Mouse (Mus musculus): ENCODE data around the gene Sbk1.
"Not testable (repeated sequence)": the region's sequence is repeated elsewhere in the genome, so short reads cannot be mapped to it uniquely, and the experiment has no call there.

Sbk1 gene

DNA sequence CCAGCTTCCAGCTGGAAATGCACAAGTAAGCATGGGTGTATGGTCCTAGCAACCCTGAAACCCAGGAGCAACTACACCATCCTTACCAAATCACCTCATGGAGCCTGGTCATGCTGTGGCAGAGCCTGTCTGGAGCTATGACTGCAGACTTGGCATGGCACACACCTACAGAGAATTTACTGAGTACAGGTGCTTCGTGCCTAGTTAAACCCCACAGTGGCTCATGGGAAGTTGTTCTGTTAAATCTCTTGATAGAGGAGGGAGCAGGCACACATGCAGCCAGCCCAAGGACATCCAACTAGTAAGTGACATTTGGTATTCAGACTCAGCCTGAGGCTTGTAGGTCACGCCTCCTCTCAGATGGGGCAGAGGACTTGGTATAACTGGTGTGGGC lies 15.7 kb downstream of the Sbk1 start:
- DNase-seq, result peak; percentile 64

DNA sequence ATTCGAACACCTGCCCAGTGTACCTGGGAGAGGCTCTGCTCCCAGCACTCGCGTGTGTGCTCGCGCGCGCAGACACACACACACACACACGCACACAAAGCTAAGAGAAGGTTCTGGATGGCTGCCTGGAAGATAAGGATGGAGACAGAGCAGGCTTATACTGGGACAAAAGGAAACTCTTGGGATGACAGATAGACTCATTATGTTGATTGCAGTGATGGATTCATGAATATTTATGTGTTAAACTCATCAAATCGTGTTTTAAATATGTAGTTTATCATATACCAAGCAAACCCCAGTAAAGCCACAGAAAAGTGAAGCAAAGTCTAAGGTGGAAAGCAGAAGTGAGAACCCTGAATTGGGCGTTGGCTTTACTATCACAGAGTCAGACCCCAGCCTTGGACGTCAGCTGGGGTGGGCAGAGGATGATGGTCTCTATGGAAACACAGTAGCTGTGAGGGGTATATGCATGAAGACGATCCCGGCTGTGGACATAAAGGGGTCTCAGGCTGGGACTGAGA lies 16.2 kb downstream of the Sbk1 start:
- no peak for DNase-seq

DNA sequence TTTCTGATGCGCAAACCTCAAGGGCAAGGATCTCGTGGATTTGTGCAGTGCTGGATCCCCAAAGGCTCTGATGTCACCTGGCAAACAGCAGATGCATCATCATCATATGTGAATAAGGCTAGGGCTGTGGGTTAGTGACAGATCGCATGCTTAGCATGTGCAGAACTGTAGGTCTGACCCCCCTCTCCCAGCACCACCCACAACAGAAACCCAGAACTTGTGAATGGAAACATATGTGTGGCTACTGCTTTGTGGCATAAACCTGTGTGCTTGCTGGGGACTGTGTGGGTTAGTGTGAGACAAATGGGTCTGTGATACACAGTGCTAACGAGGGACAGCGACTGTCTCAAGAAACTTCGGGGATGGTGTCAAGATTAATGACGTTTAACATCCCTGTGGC lies 17.0 kb downstream of the Sbk1 start:
- no peak for DNase-seq

DNA sequence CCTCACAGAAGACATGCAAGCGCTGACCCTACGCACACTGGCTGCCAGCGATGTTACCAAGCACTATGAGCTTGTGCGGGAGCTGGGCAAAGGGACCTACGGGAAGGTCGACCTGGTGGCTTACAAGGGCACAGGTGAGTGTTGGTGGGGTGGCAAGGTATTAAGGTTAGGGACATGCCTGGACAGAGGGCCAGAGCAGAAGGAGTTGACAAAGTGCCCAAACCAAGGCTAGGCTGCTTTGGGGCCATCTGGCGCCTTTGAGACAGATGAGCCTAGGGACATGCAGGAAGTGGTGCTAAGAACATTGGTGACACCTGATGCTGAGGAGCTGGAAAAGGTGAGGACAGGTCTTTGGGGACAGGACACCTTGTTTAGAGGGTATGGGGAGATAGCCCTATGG lies 17.5 kb downstream of the Sbk1 start:
- peak; percentile 72 for DNase-seq

DNA sequence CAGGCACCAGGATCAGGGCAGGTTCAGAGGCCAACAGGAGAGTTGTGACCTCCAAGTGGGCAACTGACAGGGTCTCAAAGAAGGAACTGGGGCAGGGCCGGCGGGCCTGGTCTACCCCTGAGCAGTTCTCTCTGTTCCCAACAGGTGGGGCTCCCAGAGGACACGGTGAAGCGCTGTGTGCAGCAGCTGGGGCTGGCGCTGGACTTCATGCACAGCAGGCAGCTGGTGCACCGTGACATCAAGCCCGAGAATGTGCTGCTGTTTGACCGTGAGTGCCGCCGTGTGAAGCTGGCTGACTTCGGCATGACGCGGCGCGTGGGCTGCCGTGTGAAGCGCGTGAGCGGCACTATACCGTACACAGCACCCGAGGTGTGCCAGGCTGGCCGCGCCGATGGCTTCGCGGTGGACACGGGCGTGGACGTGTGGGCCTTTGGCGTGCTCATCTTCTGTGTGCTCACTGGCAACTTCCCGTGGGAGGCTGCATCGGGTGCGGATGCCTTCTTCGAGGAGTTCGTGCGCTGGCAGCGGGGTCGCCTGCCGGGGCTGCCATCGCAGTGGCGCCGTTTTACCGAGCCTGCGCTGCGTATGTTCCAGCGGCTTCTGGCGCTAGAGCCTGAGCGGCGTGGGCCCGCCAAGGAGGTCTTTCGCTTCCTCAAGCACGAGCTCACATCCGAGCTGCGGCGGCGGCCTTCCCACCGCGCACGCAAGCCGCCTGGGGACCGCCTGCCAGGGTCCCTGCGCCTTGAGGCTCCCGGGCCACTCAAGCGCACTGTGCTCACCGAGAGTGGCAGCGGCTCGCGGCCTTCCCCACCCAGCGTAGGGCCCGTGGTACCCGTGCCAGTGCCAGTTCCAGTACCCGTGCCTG lies 19.5 kb downstream of the Sbk1 start:
- no peak for DNase-seq

DNA sequence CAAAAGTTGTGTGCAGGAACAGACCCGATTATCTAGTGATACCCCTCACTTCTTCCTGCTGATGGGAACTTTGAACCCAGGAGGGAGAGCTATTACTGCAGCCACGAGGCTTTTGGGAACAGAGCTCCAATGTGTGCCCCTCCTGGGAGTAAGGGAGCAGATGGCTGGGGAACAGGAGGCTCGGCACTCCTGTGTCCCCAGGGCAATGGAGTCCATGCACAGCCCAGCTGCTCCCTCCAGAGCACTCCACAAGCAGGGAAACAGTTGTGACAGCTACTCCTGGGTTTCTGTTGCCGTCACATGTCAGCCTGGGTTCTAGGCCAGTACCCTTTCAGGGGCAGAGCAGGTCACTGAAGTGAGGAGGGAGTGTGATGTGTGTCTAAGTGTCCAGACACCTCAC lies 20.7 kb downstream of the Sbk1 start:
- DNase-seq, result no peak

DNA sequence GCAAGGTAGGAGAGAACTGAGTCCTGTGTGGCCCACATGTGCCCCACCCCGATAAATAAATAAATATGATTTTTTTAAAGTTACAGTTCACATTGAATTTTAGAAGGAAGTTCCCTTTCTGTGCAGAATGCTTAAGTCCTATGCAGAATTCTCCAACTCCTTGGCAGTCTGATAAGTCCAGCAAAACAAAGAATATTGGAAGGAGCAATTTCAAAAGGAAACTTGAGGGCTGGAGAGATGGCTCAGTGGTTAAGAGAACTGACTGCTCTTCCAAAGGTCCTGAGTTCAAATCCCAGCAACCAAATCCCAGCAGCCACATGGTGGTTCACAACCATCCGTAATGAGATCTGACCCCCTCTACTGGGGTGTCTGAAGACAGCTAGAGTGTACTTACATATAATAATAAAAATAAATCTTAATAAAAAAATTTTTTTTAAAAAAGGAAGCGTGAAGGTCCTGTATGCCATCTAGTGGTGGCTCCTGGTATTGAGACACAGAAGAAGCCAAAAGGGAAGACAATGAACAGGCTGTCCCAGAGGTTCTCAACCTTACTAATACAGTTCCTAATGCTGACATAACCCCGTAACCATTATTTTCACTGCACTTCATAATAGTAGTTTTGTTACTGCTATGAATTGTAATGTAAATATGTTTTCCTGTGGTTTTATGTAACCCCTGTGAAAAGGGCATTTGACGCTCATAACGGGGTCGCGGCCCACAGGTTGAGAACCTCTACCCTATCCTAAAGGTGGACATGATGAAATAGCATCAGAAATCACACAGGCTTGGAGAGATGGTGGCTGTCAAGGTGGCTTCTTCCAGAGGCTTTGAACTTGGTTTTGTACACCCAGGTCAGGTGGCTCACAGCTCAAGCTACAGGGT lies 25.4 kb downstream of the Sbk1 start:
- peak; percentile 69 for DNase-seq

DNA sequence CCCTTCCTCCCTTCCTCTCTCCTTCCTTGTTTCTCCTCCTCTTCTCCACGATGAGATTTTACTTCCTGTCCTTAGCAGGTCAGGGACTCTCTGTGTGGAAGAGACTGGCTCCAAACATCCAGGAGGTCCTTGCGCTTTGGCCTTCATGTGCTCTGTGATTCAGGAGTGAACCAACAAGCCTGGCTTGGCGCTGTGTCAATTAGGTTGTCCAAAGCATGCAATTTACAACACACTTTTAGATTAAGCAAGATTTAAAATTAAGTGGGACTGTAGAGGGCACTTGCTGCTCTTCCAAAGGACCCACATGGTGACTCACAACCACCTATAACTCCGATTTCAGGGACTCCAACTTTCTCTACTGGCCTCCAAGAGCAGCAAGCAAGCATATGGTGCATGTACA lies 26.4 kb downstream of the Sbk1 start:
- DNase-seq, result no peak

DNA sequence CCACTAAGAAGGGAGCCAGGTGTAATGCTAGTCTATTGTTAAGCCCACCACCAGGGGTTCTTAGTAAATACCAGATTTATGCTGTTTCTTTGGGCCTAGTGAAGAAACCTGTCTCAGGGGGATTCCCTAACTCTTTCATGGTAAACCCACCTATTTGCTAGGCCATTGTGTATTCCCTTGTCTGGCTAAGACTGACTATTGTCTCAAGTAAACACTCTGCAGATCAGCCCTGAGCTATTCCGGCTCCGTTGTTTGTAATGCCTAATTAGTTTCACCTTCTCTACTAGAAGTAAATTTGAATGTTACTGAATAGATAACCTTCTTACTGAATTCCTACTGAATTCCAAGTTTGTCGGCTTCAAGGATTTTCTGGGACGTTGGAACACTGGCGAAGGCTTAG lies 29.4 kb downstream of the Sbk1 start:
- not testable (repeated sequence) for DNase-seq

DNA sequence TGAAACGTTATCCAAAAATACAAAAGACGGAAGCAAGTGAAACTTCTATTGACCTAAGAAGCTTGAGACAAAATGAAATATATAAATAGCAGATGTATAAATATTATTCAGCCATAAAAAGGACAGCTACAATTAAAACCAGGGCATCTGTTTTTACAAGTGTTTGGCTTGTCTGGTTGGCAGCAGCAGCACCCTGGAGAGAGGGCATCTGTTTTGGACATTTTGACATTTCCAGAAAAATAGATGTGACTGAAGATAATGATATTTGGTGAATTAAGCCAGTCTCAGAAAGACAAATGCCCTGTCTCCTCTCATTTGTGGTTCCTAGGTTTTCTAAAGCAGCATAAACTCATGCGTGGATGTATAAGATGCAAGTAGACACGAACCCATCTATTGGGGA lies 39.4 kb downstream of the Sbk1 start:
- DNase-seq, result peak; percentile 76

DNA sequence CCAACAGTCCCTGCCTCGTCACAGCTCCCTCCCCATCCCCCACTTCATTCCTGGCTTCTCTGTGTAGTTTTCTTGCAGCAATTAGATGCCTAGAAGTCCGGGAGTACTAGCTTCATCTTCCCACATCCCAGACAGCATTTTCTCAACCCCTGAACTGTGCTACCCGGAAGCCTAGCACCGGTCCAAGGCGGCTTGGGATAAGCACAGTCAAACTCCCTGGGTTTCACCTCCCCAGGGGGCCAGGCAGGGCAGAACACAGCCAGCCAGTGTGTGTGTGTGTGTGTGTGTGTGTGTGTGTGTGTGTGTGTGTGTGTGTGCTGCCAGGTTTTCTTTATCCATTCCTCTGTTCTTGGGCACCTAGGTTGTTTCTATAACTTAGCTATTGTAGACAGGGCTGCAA lies 40.9 kb downstream of the Sbk1 start:
- no peak for DNase-seq

DNA sequence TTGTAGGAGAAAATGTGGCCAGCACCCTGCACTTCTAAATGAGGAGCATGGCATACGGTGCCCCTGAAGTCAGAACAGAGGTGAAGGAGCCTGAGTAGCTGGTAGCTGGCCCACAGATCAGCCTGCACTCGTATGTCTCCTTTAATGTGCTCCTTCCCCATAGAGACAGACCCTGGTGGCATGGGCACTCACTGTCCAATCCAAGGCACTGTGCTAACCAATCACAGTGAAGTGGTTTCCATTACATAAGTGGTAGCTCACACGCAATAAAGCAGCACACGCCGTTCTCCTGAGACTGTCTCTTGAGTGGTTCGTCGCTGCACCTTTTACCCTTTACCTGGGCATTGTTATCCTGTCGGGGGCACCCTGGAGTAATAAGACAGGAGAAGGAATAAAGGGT lies 41.9 kb downstream of the Sbk1 start:
- no peak for DNase-seq

DNA sequence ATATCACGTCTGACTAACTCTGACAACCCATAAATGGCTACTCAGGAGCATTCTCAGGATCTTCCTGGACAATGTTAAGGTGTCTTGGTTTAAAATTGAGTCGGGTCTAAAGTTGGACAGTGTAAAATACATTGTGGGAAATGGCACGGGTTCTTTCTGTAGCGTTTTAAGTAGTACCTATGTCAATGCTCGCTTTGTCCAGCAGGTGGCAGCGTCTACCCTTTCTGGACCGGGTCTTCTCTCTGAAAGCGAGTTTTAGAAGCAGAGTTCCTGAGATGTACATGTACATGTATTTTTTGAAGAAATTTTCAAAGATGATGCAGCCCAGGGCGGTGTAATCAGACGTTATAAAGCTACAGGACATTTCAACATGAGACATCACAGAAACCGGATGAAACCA lies 51.3 kb downstream of the Sbk1 start:
- peak; percentile 81 for DNase-seq

DNA sequence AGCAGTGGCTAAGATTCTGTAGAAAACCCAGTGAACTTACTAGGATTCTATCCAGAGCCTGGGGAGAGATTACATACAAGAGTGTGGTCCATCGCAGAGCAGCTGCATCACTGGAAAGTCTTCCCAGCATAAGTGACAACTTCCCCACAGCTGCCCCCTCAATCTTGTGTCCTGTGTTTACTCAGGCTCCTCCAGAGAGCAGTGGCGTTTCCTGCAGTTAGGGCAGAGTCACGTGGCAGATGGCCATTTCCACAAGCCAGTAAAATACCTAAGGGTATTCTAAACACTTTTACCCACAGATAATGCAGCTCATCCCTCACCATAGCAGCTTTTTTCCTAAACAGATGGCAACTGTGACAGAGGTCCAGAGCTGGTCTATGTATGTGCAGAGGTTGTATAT lies 52.4 kb downstream of the Sbk1 start:
- DNase-seq, result no peak

DNA sequence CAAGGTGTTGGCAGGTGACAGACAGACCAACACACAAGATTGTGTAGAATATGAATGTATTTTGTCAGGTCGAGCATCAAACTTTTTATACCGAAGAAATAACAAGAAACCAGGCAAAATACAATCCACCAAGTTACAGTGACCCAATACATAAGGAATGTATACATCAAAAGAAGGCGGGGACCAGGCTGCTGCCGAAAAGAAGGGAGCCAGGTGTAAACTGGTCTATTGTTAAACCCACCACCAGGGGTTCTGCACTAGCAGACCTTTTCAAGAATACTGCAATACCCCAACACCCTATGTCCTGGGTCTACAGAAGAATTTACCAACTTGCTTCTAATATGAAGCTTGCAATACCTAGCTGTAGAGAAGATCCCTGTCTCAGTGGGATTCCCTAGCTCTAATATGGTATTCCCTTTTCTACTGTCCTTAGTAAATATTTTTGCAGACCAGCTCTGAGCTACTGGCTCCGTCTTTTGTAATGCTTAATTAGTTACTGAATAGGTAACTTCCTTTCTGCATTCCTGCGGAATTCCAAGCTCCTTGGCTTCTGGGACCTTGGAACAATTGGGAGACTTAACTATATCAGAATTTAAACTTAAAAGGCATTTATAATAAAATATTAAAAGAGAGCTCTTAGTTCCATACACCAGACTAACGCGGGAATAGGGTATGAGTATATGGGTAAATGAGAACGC lies 53.3 kb downstream of the Sbk1 start:
- not testable (repeated sequence) for DNase-seq

DNA sequence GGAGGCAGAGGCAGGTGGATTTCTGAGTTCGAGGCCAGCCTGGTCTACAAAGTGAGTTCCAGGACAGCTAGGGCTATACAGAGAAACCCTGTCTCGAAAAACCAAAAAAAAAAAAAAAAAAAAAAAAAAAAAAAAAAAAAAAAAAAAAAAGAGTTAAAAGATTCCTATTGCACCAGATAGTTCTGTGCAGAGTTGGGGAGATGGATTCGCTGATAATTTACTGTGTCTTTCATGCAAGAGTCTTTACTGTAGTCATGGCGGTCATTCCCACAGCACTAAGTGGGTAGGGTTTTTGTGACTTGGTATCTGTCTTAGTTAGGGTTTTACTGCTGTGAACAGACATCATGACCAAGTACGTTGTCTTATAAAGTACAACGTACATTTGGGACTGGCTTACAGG lies 56.4 kb downstream of the Sbk1 start:
- not testable (repeated sequence) for DNase-seq

DNA sequence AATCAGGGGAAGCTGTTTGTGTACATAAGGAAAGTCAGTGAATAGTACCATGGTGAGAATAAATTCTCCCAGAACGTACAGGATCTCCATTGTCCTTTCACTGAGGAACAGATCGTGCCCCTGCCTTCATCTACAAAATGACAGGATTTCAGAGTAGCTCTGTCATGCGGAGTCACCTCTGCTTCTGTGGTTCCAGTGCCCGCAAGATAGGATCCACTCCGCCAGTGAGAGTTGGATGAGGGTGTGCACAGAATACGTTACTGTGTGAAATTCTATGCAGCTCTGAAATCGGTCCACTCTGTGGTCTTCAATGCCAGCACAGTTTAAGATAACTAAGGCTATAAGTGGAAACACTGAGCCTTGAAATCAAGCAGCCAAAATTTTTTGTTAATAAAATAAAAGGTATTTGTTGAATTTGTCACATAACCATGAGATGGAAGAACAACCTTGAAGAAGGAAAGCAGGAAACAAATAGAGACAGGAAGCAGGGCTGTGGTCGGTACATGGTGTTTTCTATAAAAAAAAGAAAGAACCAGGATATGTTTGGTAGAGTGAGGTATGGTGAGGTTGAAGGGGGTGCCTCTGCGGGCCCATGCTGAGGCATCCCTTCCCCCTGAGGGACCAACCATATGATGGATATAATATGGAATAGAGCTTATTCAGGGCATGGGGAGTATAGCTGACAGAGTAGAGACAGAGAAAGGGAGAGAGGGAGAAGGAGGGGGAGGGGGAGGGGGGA lies 57.7 kb downstream of the Sbk1 start:
- no peak for DNase-seq

DNA sequence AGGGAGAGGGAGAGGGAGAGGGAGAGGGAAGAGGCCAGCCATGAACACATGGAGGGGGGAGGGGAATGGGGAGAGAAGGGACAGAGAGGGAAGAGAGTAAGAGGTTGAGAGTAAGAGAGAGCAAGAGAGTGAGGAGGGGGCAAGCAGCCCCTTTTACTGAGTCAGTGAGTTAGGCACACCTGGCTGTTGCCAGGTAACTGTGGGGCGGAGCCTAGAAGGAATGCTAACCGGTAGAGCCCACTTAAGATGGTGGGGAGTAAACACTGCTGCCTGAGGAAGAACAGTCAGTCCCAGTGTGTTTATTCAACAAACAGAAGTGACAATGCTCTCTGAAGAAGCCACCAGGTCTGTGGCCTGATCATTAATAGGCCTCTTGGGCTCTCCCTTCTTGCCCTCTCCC lies 58.3 kb downstream of the Sbk1 start:
- no peak for DNase-seq

DNA sequence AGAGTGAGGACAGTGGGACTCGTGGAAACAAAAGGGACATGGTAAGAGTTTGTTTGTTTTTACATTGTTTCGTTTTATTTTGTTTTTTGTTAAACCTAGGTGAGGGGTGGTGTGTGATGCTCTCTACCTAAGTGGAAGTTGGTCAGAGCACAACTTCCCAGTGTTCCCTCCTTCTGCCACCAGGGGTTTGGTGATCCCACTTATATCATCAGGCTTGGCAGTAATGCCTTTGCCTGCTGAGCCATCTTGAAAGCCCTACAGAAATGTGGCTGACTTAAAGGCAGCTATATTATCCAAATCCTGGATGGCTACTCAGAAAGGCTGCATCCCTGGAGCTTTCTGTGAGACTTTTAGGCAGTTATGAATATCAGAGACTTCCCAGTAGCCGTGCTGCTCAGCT lies 60.3 kb downstream of the Sbk1 start:
- DNase-seq, result no peak

DNA sequence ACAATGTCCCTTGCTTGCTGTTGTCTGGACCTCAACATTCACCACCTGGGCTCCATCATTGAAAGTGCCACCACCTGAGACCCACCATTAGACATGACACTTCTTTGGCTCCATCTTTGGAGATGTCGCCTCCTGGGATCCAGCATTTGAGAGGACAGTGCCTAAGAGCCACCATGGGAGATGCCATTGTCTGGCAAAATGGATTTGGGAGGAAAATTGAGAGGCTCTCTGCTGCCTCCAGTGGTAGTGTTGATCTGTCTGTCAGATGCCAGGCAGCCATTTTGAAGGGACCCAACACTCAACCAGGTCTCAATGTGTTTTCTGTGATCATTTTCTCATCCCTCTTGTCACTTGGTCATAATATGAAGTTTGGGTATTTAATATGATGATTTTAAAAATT lies 63.1 kb downstream of the Sbk1 start:
- DNase-seq, result no peak

DNA sequence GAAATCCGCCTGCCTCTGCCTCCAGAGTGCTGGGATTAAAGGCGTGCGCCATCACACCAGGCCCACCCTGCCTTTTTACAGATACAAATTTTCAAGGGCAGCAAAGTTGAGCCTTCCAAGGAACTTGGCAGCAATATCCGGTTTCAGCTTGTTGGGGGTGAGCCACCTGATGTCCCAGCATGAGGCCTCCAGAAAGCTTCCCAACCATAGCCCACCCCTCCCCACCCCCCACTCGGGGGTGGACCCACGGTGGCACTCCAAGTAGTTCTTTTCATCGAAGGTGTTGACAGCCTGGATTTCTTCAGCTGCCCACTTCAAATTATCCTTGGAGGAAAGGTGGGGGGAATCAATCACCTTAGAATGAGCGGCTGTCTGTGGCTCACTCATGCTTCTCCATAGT lies 66.5 kb downstream of the Sbk1 start:
- DNase-seq, result no peak

DNA sequence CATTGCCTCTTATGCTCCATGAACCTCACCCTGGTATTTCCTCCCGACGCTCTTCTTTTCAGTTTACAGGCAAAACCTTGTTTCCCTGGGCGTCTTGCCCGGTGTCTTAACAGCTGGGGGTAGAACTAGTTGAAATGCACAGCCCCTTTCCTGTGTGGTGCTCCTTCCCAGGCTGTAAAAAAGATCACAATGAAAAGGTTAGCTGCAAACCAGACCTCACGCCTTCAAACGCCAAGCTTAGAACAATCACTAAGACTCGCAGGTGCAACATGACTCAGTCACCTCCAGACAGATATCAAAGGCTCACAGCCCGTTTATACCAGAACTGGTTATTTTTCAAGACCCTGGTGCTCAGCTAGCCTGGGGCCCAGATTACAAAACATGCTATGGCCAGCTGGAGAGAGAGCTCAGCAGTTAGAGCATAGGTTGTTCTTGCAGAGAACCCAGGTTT lies 67.1 kb downstream of the Sbk1 start:
- no peak for DNase-seq

Data from cerebellum, adult 9-10 months (tissue).